In genomic region chr5:88564501-88565147, GRCm38 (mm10) we compare ENCODE assay signal across 8 mouse cellular contexts. TPM values are rescaled to one million over a fixed set of nuclear protein-coding genes. Genes with fewer than 3 reads are reported as not detected.
DNase-seq lines count a peak whose midpoint lies in the region; ATAC-seq and TF ChIP-seq lines count a peak whose summit lies in the region.

Gene Rufy3, plus strand, starts transcription at chr5:88565040.

- WGBS in heart, embryonic 13.5 days, result under 1% methylated on average over 59 of the region's 71 CpGs
- 1% methylated on average over 35 of the region's 71 CpGs for WGBS in kidney, postnatal 0 days
- under 1% methylated on average over 71 of the region's 71 CpGs for WGBS in liver, embryonic 13.5 days (ENCODE audit: insufficient replicate concordance)
- under 1% methylated on average over 64 of the region's 71 CpGs for WGBS in stomach, embryonic 15.5 days

- peak; percentile 62 for TF ChIP-seq CTCF in kidney, postnatal 0 days (IDR thresholded peaks at IDR 0.05; ENCODE audit: low read depth)

- no peaks in the 10 kb centered on the region; the same call in 1 of the 2 replicates for H3K36me3 ChIP-seq in erythroblast, embryonic 14.5 days (ENCODE audit: control insufficient read depth)
- 0 out of 2 replicates have a peak, but pooled peaks cover 5% of the 10 kb centered on the region for H3K36me3 ChIP-seq in heart, embryonic 13.5 days
- H3K36me3 ChIP-seq in kidney, postnatal 0 days (ENCODE audit: insufficient read depth, low read length), result no peaks in the 10 kb centered on the region
- H3K36me3 ChIP-seq in liver, embryonic 13.5 days, result no peaks in the 10 kb centered on the region
- H3K36me3 ChIP-seq in stomach, embryonic 15.5 days, result 0 out of 2 replicates have a peak, but pooled peaks cover 3% of the 10 kb centered on the region

- no peaks in the 10 kb centered on the region for H3K9me3 ChIP-seq in erythroblast, embryonic 14.5 days (ENCODE audit: control insufficient read depth, low read length)
- no peaks in the 10 kb centered on the region for H3K9me3 ChIP-seq in heart, embryonic 13.5 days
- H3K9me3 ChIP-seq in kidney, postnatal 0 days (replicated peaks; ENCODE audit: low read length), result no peaks in the 10 kb centered on the region
- H3K9me3 ChIP-seq in liver, embryonic 13.5 days (replicated peaks), result no peaks in the 10 kb centered on the region
- H3K9me3 ChIP-seq in stomach, embryonic 15.5 days, result no peaks in the 10 kb centered on the region

- H3K4me2 ChIP-seq in heart, embryonic 13.5 days, result peak within 1 kb of the TSS; percentile 89
- H3K4me2 ChIP-seq in kidney, postnatal 0 days (ENCODE audit: low read length), result peak within 1 kb of the TSS; percentile 86
- H3K4me2 ChIP-seq in liver, embryonic 13.5 days, result peak within 1 kb of the TSS; percentile 98
- peak within 1 kb of the TSS; percentile 66 for H3K4me2 ChIP-seq in stomach, embryonic 15.5 days

- ATAC-seq in heart, embryonic 13.5 days (ENCODE audit: extremely low read depth, insufficient number of reproducible peaks, low FRiP score, low TSS enrichment), result peak; percentile 89
- peak; percentile 91 for ATAC-seq in kidney, postnatal 0 days (replicated peaks; ENCODE audit: low FRiP score, low read depth)
- ATAC-seq in liver, embryonic 13.5 days (ENCODE audit: low read depth), result peak; percentile 90
- peak; percentile 93 for ATAC-seq in stomach, embryonic 15.5 days (ENCODE audit: insufficient read depth, low FRiP score, low read depth)

- peaks cover 53% of the 10 kb centered on the region for H3K27me3 ChIP-seq in erythroblast, embryonic 14.5 days (ENCODE audit: control insufficient read depth)
- H3K27me3 ChIP-seq in heart, embryonic 13.5 days (replicated peaks), result no peaks in the 10 kb centered on the region
- H3K27me3 ChIP-seq in kidney, postnatal 0 days (ENCODE audit: insufficient read depth, low read length), result no peaks in the 10 kb centered on the region
- peaks cover 4% of the 10 kb centered on the region; the same call in 1 of the 2 replicates for H3K27me3 ChIP-seq in liver, embryonic 13.5 days
- no peaks in the 10 kb centered on the region for H3K27me3 ChIP-seq in stomach, embryonic 15.5 days (replicated peaks)

- DNase-seq in CD4-positive, CD25-positive, alpha-beta regulatory T cell, adult 2 months (ENCODE audit: low read depth, low spot score), result peak; percentile 85
- peak; percentile 79 for DNase-seq in brain, adult 2 months (ENCODE audit: low read depth, low spot score)
- DNase-seq in kidney, postnatal 0 days (ENCODE audit: low spot score), result peak; percentile 88
- DNase-seq in liver, embryonic 13.5 days, result peak; percentile 73
- DNase-seq in naive thymus-derived CD4-positive, alpha-beta T cell, adult 2 months (ENCODE audit: low read depth), result peak; percentile 75

- H3K27ac ChIP-seq in heart, embryonic 13.5 days (replicated peaks), result peak within 1 kb of the TSS; percentile 95
- peak within 1 kb of the TSS; percentile 93 for H3K27ac ChIP-seq in kidney, postnatal 0 days
- peak within 1 kb of the TSS; percentile 74 for H3K27ac ChIP-seq in liver, embryonic 13.5 days
- peak within 1 kb of the TSS; percentile 90 for H3K27ac ChIP-seq in stomach, embryonic 15.5 days

- H3K9ac ChIP-seq in heart, embryonic 13.5 days, result peak within 1 kb of the TSS; percentile 95
- peak within 1 kb of the TSS; percentile 89 for H3K9ac ChIP-seq in kidney, postnatal 0 days (ENCODE audit: low read depth, low read length)
- peak within 1 kb of the TSS; percentile 83 for H3K9ac ChIP-seq in liver, embryonic 13.5 days
- peak within 1 kb of the TSS; percentile 78 for H3K9ac ChIP-seq in stomach, embryonic 15.5 days

- H3K4me3 ChIP-seq in erythroblast, embryonic 14.5 days (replicated peaks), result peak within 1 kb of the TSS; percentile 80
- H3K4me3 ChIP-seq in heart, embryonic 13.5 days, result peak within 1 kb of the TSS; percentile 92
- peak within 1 kb of the TSS; percentile 88 for H3K4me3 ChIP-seq in kidney, postnatal 0 days (replicated peaks; ENCODE audit: low read depth, low read length)
- peak within 1 kb of the TSS; percentile 84 for H3K4me3 ChIP-seq in liver, embryonic 13.5 days (replicated peaks)
- peak within 1 kb of the TSS; percentile 86 for H3K4me3 ChIP-seq in stomach, embryonic 15.5 days (replicated peaks)

- peaks cover 27% of the 10 kb centered on the region for H3K4me1 ChIP-seq in erythroblast, embryonic 14.5 days (ENCODE audit: control insufficient read depth)
- H3K4me1 ChIP-seq in heart, embryonic 13.5 days, result peaks cover 22% of the 10 kb centered on the region
- peaks cover 3% of the 10 kb centered on the region; the same call in 1 of the 2 replicates for H3K4me1 ChIP-seq in kidney, postnatal 0 days (replicated peaks; ENCODE audit: insufficient read depth, low read length)
- peaks cover 24% of the 10 kb centered on the region for H3K4me1 ChIP-seq in liver, embryonic 13.5 days (replicated peaks)
- no peaks in the 10 kb centered on the region for H3K4me1 ChIP-seq in stomach, embryonic 15.5 days

RNA-seq across cellular contexts. Expression of gene Rufy3, which starts in this region (rescaled TPM):
- polyA plus RNA-seq in erythroblast, embryonic 14.5 days (2012), result 0.05 and 0.07 TPM in 2 replicates
- polyA plus RNA-seq in heart, embryonic 13.5 days (2015; fragmentation: Nextera tagmentation; extraction: Ambion mirVana), result 8.5 and 9.2 TPM in 2 replicates
- 17.9 and 18.8 TPM in 2 replicates for polyA plus RNA-seq in kidney, postnatal 0 days (2015; fragmentation: Nextera tagmentation; extraction: Ambion mirVana)
- 3.7 and 4.5 TPM in 2 replicates for polyA plus RNA-seq in liver, embryonic 13.5 days (2015; fragmentation: Nextera tagmentation; extraction: Ambion mirVana)
- 16.8 and 18.3 TPM in 2 replicates for polyA plus RNA-seq in stomach, embryonic 15.5 days (2015; fragmentation: Nextera tagmentation; extraction: Ambion mirVana)

Comparison
In these comparisons a context has a peak if more than half of its experiments do, and no peak if none do; other contexts are left out.
1. Peak in every context shown above with its lines: DNase-seq, ATAC-seq, H3K4me3 ChIP-seq and H3K27ac ChIP-seq.